Mouse (Mus musculus) heart, adult 2 months (tissue): ENCODE results near the gene Gnb4. TPM values are rescaled to one million over a fixed set of nuclear protein-coding genes. Genes with fewer than 3 reads are reported as not detected.

Experiments used
- DNase-seq, 2 experiments: peaks; one replicate each; pipeline ENCODE4 v3.0.0; 2021
- H3K27ac ChIP-seq: fragments of 200-600 bp; 2 replicates; pipeline ENCODE4 v1.8.1; 2022
- H3K27me3 ChIP-seq: fragments of 200-500 bp; 2 replicates; pipeline ENCODE4 v1.6.1; 2012; ENCODE audit warnings: mild to moderate bottlenecking, low read length, inconsistent platforms, mixed read lengths; ENCODE audit not compliant: control insufficient read depth, insufficient read depth
- H3K36me3 ChIP-seq: fragments of 200-500 bp; 2 replicates; pipeline ENCODE4 v1.6.1; 2012; ENCODE audit warnings: low read length, inconsistent platforms; ENCODE audit not compliant: control insufficient read depth, insufficient read depth
- H3K4me1 ChIP-seq: fragments of 200-500 bp; 2 replicates; pipeline ENCODE4 v1.6.1; 2011; ENCODE audit warnings: low read length; ENCODE audit not compliant: control insufficient read depth, insufficient read depth
- H3K4me3 ChIP-seq: fragments of 200-600 bp; 2 replicates; pipeline ENCODE4 v1.8.1; 2022
- H3K79me2 ChIP-seq: fragments of 200-500 bp; replicated peaks from 2 replicates; pipeline ENCODE4 v1.6.1; 2012; ENCODE audit warnings: mild to moderate bottlenecking, inconsistent platforms, low read length, moderate library complexity, mixed read lengths; ENCODE audit not compliant: control insufficient read depth, insufficient read depth
- H3K9ac ChIP-seq: fragments of 200-500 bp; 2 replicates; pipeline ENCODE4 v1.6.1; 2012; ENCODE audit warnings: low read depth, mild to moderate bottlenecking, control low read depth, inconsistent platforms, low read length, mixed read lengths
- CTCF ChIP-seq: fragments of 200-600 bp; IDR thresholded peaks from 2 replicates; pipeline ENCODE4 v1.8.1; 2022; ENCODE audit warnings: antibody characterized with exemption, mild to moderate bottlenecking, moderate library complexity
- EP300 ChIP-seq: fragments of 200-500 bp; IDR thresholded peaks from 2 replicates; pipeline ENCODE4 v1.6.1; 2011; ENCODE audit warnings: low read depth, low read length, control low read depth; ENCODE audit not compliant: insufficient read depth
- POLR2A ChIP-seq: fragments of 200-500 bp; IDR thresholded peaks from 2 replicates; pipeline ENCODE4 v1.6.1; 2011; ENCODE audit warnings: mild to moderate bottlenecking, low read depth, low read length, control low read depth; ENCODE audit not compliant: insufficient read depth
- WGBS: fragments of 180-500 bp; shearing (Covaris S2); methylation state at CpG from one replicate; pipeline ENCODE4 v1.1.7; 2018; 5-methylcytosine and 5-hydroxymethylcytosine counted together
- intact Hi-C: fragments of 180-260 bp; cut with DNase I; formaldehyde crosslinking; loops from one replicate; pipeline ENCODE4 v1.15.1; 2025
- polyA plus RNA-seq: library from polyadenylated mRNA; depleted of rRNA; stranded (reverse); fragments of >200 nt; gene quantifications from 2 replicates; pipeline ENCODE4 v1.2.3, GENCODE M21; 2012
- total RNA-seq, 2 experiments: library from RNA; stranded (reverse); gene quantifications; 2 replicates each; pipeline ENCODE4 v1.2.3; 2021

Gnb4 gene
- total and polyA plus RNA-seq, 3 experiments: 12.4 to 18.5 (median 15.5) TPM

GRCm38 (mm10) chr3:32611606-32612170 is 4.7 kb downstream of the Gnb4 start:
- 48% methylated on average over 11 of the region's 11 CpGs for WGBS
- no peak overlapping the region for H3K27ac ChIP-seq
- TF ChIP-seq EP300 (no peak), POLR2A (no peak), CTCF (no peak)
- no peak overlapping the region for H3K9ac ChIP-seq
- intact Hi-C loops: no loop called here
- peak in 1 of 2 experiments; percentile 14 for DNase-seq
- H3K27me3 ChIP-seq: no peaks in the 10 kb centered on the region
- H3K79me2 ChIP-seq: peaks cover 2% of the 10 kb centered on the region
- H3K4me1 ChIP-seq: peaks cover 4% of the 10 kb centered on the region
- H3K4me3 ChIP-seq: no peak overlapping the region
- H3K36me3 ChIP-seq: no peaks in the 10 kb centered on the region

- no peak overlapping the region for H3K27ac ChIP-seq
- 19% methylated on average over 7 of the region's 7 CpGs for WGBS
- no peaks in the 10 kb centered on the region for H3K36me3 ChIP-seq
- H3K27me3 ChIP-seq: no peaks in the 10 kb centered on the region
- H3K9ac ChIP-seq: no peak overlapping the region
- TF ChIP-seq CTCF: peak; percentile 74
- TF ChIP-seq POLR2A: no peak
- intact Hi-C loops: loop anchor here (1.0 kb wide), 1 partner anchor 88 kb away; no protein-coding TSS in a partner anchor
- DNase-seq: peak; percentile 58 to 60
- H3K4me3 ChIP-seq: no peak overlapping the region
- peaks cover 4% of the 10 kb centered on the region for H3K4me1 ChIP-seq
- peaks cover 2% of the 10 kb centered on the region for H3K79me2 ChIP-seq
These were observed 5.8 kb downstream of the Gnb4 start for GRCm38 (mm10) chr3:32610560-32610959.

GRCm38 (mm10) chr3:32609233-32609632 is 7.2 kb downstream of the Gnb4 start:
- no peaks in the 10 kb centered on the region for H3K36me3 ChIP-seq
- 98% methylated on average over 4 of the region's 4 CpGs for WGBS
- H3K27me3 ChIP-seq: no peaks in the 10 kb centered on the region
- H3K4me3 ChIP-seq: no peak overlapping the region
- no peak overlapping the region for H3K9ac ChIP-seq
- TF ChIP-seq POLR2A (no peak), CTCF (no peak), EP300 (no peak)
- peaks cover 2% of the 10 kb centered on the region for H3K79me2 ChIP-seq
- peaks cover 3% of the 10 kb centered on the region for H3K4me1 ChIP-seq
- no peak overlapping the region for H3K27ac ChIP-seq
- intact Hi-C loops: no loop called here
- DNase-seq: no peak

GRCm38 (mm10) chr3:32601055-32601454 is 15.3 kb downstream of the Gnb4 start:
- Histone ChIP-seq H3K27me3 (no peaks in the 10 kb centered on the region), H3K79me2 (no peaks in the 10 kb centered on the region), H3K36me3 (no peaks in the 10 kb centered on the region), H3K4me3 (no peak overlapping the region), H3K9ac (no peak overlapping the region), H3K4me1 (peaks cover 1% of the 10 kb centered on the region), H3K27ac (no peak overlapping the region; the same call in 1 of the 2 replicates)
- WGBS: 70% methylated on average over 10 of the region's 10 CpGs
- no peak for DNase-seq
- no peak for TF ChIP-seq CTCF
- no peak for TF ChIP-seq POLR2A
- TF ChIP-seq EP300: no peak
- intact Hi-C loops: no loop called here

GRCm38 (mm10) chr3:32599328-32599727 is 17.1 kb downstream of the Gnb4 start:
- Histone ChIP-seq H3K79me2 (no peaks in the 10 kb centered on the region), H3K27ac (no peak overlapping the region), H3K4me3 (no peak overlapping the region), H3K9ac (no peak overlapping the region), H3K36me3 (no peaks in the 10 kb centered on the region), H3K27me3 (no peaks in the 10 kb centered on the region), H3K4me1 (peaks cover 1% of the 10 kb centered on the region)
- intact Hi-C loops: no loop called here
- WGBS: 43% methylated on average over 3 of the region's 3 CpGs
- DNase-seq: no peak
- TF ChIP-seq EP300: 0 out of 2 replicates have a peak, but pooled peaks have one; percentile 24
- TF ChIP-seq POLR2A: no peak

- no peak overlapping the region for H3K9ac ChIP-seq
- H3K4me3 ChIP-seq: no peak overlapping the region
- H3K27ac ChIP-seq: no peak overlapping the region
- H3K79me2 ChIP-seq: no peaks in the 10 kb centered on the region
- TF ChIP-seq EP300 (no peak), CTCF (no peak), POLR2A (no peak)
- H3K27me3 ChIP-seq: no peaks in the 10 kb centered on the region
- 89% methylated on average over 4 of the region's 4 CpGs for WGBS
- H3K36me3 ChIP-seq: no peaks in the 10 kb centered on the region
- DNase-seq: no peak
- intact Hi-C loops: no loop called here
- H3K4me1 ChIP-seq: peaks cover 4% of the 10 kb centered on the region
These were observed 21.3 kb downstream of the Gnb4 start for GRCm38 (mm10) chr3:32595080-32595479.
